Mouse (Mus musculus) hindbrain, embryonic 12.5 days (tissue): ENCODE measurements around the gene Maip1. TPM values are rescaled to one million over a fixed set of nuclear protein-coding genes. Genes with fewer than 3 reads are reported as not detected.

ENCODE experiments used
- ATAC-seq: fragments of 200-750 bp; cut with Nextera tagmentation; 2 replicates; pipeline ENCODE4 v1.8.0; 2017; ENCODE audit warnings: moderate TSS enrichment; ENCODE audit not compliant: low FRiP score
- H3K27ac ChIP-seq: fragments of 300-500 bp; sonication (generic); 2 replicates; pipeline ENCODE4 v1.5.1; 2016; ENCODE audit warnings: mild to moderate bottlenecking
- H3K27me3 ChIP-seq: fragments of 300-500 bp; sonication (generic); 2 replicates; pipeline ENCODE4 v1.6.1; 2016; ENCODE audit warnings: mild to moderate bottlenecking
- H3K36me3 ChIP-seq: fragments of 300-500 bp; sonication (generic); 2 replicates; pipeline ENCODE4 v1.6.1; 2016; ENCODE audit warnings: mild to moderate bottlenecking
- H3K4me1 ChIP-seq: fragments of 300-500 bp; sonication (generic); 2 replicates; pipeline ENCODE4 v1.6.1; 2016
- H3K4me2 ChIP-seq: fragments of 300-500 bp; sonication (generic); replicated peaks from 2 replicates; pipeline ENCODE4 v1.6.1; 2016; ENCODE audit warnings: mild to moderate bottlenecking
- H3K4me3 ChIP-seq: fragments of 300-500 bp; sonication (generic); 2 replicates; pipeline ENCODE4 v1.5.1; 2016; ENCODE audit warnings: mild to moderate bottlenecking
- H3K9ac ChIP-seq: fragments of 300-500 bp; sonication (generic); 2 replicates; pipeline ENCODE4 v1.6.1; 2016; ENCODE audit warnings: mild to moderate bottlenecking, moderate library complexity
- H3K9me3 ChIP-seq: fragments of 300-500 bp; sonication (generic); replicated peaks from 2 replicates; pipeline ENCODE4 v1.6.1; 2016; ENCODE audit warnings: mild to moderate bottlenecking
- WGBS: fragments of 180-500 bp; shearing (Covaris S2); methylation state at CpG from one replicate; pipeline ENCODE4 v1.1.7; 2016; 5-methylcytosine and 5-hydroxymethylcytosine counted together
- polyA plus RNA-seq: library from polyadenylated mRNA; unstranded; fragments of >200 nt; fragmentation: Nextera tagmentation; extraction: Ambion mirVana; gene quantifications from 2 replicates; pipeline ENCODE4 v1.2.1, GENCODE M21; 2016

The Maip1 gene
- polyA plus RNA-seq, 1 experiment from 2014 or later, result 18.3 TPM

GRCm38 (mm10) chr1:57436408-57436807, 30.3 kb downstream of the Maip1 start:
- H3K9ac ChIP-seq, result no peak overlapping the region
- no peaks in the 10 kb centered on the region for H3K27me3 ChIP-seq
- H3K4me2 ChIP-seq, result peak overlapping the region; percentile 24; the same call in 1 of the 2 replicates
- no peak overlapping the region for H3K27ac ChIP-seq
- no peak overlapping the region for H3K4me3 ChIP-seq
- H3K36me3 ChIP-seq, result no peaks in the 10 kb centered on the region
- no peak for ATAC-seq
- 73% methylated on average over 9 of the region's 9 CpGs for WGBS
- no peaks in the 10 kb centered on the region for H3K9me3 ChIP-seq
- H3K4me1 ChIP-seq, result peaks cover 3% of the 10 kb centered on the region

- Histone ChIP-seq H3K27ac (peak overlapping the region; percentile 30; the same call in 1 of the 2 replicates), H3K36me3 (no peaks in the 10 kb centered on the region), H3K4me2 (peak overlapping the region; percentile 24; the same call in 1 of the 2 replicates), H3K9ac (no peak overlapping the region), H3K4me3 (no peak overlapping the region), H3K27me3 (no peaks in the 10 kb centered on the region), H3K4me1 (peaks cover 3% of the 10 kb centered on the region), H3K9me3 (no peaks in the 10 kb centered on the region)
- 36% methylated on average over 9 of the region's 9 CpGs for WGBS
- no peak for ATAC-seq
Measured at GRCm38 (mm10) chr1:57436954-57437353, 30.8 kb downstream of the Maip1 start.

- no peak for ATAC-seq
Measured at GRCm38 (mm10) chr1:57439026-57439425, 32.9 kb downstream of the Maip1 start.

GRCm38 (mm10) chr1:57440771-57441170, 34.6 kb downstream of the Maip1 start:
- Histone ChIP-seq H3K9me3 (no peaks in the 10 kb centered on the region), H3K27ac (no peak overlapping the region), H3K4me3 (no peak overlapping the region), H3K4me1 (peaks cover 3% of the 10 kb centered on the region), H3K36me3 (no peaks in the 10 kb centered on the region), H3K4me2 (no peak overlapping the region), H3K27me3 (no peaks in the 10 kb centered on the region), H3K9ac (no peak overlapping the region)
- no peak for ATAC-seq
- WGBS, result 63% methylated on average over 4 of the region's 4 CpGs

More at GRCm38 (mm10) chr1:57439026-57439425, 32.9 kb downstream of the Maip1 start:
- H3K4me2 ChIP-seq, result no peak overlapping the region
- no peak overlapping the region for H3K27ac ChIP-seq
- H3K27me3 ChIP-seq, result no peaks in the 10 kb centered on the region
- no peak overlapping the region for H3K9ac ChIP-seq
- no peak overlapping the region for H3K4me3 ChIP-seq
- WGBS, result 74% methylated on average over 6 of the region's 6 CpGs
- peaks cover 3% of the 10 kb centered on the region for H3K4me1 ChIP-seq
- H3K9me3 ChIP-seq, result no peaks in the 10 kb centered on the region
- H3K36me3 ChIP-seq, result no peaks in the 10 kb centered on the region

- H3K4me3 ChIP-seq, result no peak overlapping the region
- WGBS, result 67% methylated on average over 10 of the region's 10 CpGs
- no peaks in the 10 kb centered on the region for H3K4me1 ChIP-seq
- H3K27me3 ChIP-seq, result no peaks in the 10 kb centered on the region
- H3K9me3 ChIP-seq, result no peaks in the 10 kb centered on the region
- no peak for ATAC-seq
- H3K27ac ChIP-seq, result no peak overlapping the region
- H3K9ac ChIP-seq, result no peak overlapping the region
- no peaks in the 10 kb centered on the region for H3K36me3 ChIP-seq
- H3K4me2 ChIP-seq, result no peak overlapping the region
Measured at GRCm38 (mm10) chr1:57445679-57446078, 39.6 kb downstream of the Maip1 start.

- WGBS, result 91% methylated on average over 1 of the region's 1 CpGs
- Histone ChIP-seq H3K9me3 (no peaks in the 10 kb centered on the region), H3K4me2 (no peak overlapping the region), H3K4me1 (no peaks in the 10 kb centered on the region), H3K4me3 (no peak overlapping the region), H3K9ac (no peak overlapping the region), H3K36me3 (no peaks in the 10 kb centered on the region), H3K27ac (no peak overlapping the region), H3K27me3 (no peaks in the 10 kb centered on the region)
- ATAC-seq, result no peak
Measured at GRCm38 (mm10) chr1:57450241-57450640, 44.1 kb downstream of the Maip1 start.

- no peaks in the 10 kb centered on the region for H3K36me3 ChIP-seq
- 89% methylated on average over 6 of the region's 6 CpGs for WGBS
- ATAC-seq, result no peak
- no peaks in the 10 kb centered on the region for H3K9me3 ChIP-seq
- no peak overlapping the region for H3K9ac ChIP-seq
- H3K27ac ChIP-seq, result no peak overlapping the region
- H3K4me2 ChIP-seq, result no peak overlapping the region
- H3K27me3 ChIP-seq, result no peaks in the 10 kb centered on the region
- no peaks in the 10 kb centered on the region for H3K4me1 ChIP-seq
- no peak overlapping the region for H3K4me3 ChIP-seq
Measured at GRCm38 (mm10) chr1:57460305-57460940, 54.3 kb downstream of the Maip1 start.

Other genes with a start within 250 kb of the Maip1 start
- 14.6 and 17.2 TPM in 2 replicates for gene 1700066M21Rik, start 28.7 kb upstream of the Maip1 start, polyA plus RNA-seq
- 24.8 and 28.7 TPM in 2 replicates for gene Tyw5, start 773 bp downstream of the Maip1 start, polyA plus RNA-seq